Mouse (Mus musculus): Measurements from ENCODE around the gene Flnb.

Gene Flnb

GRCm38 (mm10) chr14:7826151-7826937 lies 8.6 kb downstream of the Flnb start:
- no peak for DNase-seq (ENCODE audit: low read depth, low spot score)

DNA sequence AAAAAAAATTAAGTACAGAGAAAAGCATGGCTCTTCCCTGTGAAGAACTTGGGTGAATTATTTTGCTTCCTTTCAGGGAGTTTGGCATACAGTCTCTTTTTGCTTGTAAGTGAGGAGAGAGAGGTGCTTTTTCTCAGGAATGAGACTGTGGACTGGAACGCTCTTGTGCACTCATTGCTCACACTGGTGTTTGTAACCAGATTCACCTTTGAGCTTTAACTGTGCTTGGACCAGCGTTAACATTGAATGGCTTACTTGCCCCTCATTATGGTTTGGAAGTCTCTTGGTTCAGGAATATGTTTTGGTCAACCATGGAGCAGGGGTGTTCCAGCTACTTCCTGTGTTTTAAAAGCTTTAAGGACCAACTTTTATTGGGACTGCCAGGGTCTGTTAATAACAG lies 11.4 kb downstream of the Flnb start:
- no peak for DNase-seq (ENCODE audit: low read depth, low spot score)

DNA sequence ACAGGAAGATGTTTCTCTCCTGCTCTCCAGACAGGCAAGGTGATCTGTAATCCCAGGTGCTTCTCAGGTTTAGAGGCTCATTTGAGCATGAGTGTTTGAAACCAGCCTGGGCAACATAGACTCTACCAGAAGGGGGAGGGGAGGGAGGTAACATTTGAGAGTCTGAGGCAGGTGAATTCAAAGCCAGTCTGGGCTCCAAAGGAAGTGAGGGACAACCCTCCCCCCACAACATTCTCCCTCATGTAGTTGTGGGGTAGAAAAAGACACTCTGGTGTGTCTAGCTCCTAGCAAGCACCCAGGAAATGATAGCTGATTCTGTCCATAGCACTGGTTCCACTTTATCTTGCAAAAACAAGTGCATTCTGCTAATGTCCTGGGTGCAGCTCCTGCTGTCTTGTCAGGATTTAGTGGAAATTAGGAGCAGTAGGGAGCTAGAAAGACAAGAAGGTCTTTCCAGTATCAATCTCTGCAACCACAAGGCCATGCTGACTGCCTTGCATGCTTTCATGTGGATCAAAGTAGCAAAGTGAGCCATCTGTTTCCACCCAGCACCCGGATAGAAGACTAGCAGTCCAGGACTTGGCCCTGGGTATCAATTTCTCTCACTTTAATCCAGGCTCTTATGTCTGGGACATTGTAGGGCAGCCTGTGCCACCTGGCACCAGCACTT lies 14.1 kb downstream of the Flnb start:
- no peak for DNase-seq (ENCODE audit: low read depth, low spot score)

DNA sequence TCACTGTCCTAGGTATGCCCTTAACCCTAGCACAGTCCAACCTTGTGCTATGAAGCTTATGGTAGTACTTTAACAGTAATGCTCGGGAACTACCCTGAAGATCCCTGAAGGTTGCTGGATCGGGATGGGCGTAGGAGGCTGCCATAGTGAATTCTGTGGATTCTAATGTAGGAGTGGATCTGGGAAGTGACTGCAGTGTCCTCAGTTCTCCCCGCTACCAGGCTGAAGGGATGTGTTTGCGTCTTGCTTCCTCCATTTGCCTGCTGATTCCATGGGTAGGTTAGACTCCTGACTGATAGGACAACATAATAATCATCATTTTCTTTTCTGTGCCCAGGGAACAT lies 14.7 kb downstream of the Flnb start:
- no peak for DNase-seq (ENCODE audit: low read depth, low spot score)

DNA sequence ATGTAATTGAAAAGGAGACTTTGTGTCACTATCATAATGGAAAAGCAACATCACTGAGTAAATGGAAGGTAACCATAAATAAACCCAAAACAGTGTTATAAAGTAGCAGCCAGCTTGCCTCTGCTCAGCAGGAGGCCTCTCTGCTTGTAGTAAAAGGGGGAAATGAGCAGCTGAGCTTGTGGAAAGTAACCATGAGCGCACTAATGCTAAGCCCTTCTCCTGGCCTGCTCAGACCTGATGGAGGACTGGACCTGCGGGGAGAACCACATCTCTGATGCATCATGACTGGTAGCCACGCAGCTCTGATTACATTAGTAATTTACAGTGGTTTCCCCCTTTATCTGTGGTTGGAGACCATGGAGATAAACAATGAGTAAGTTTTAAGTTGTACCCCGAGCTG lies 15.7 kb downstream of the Flnb start:
- DNase-seq (ENCODE audit: low read depth, low spot score) = no peak

GRCm38 (mm10) chr14:7838564-7839089 lies 20.9 kb downstream of the Flnb start:
- no peak for DNase-seq (ENCODE audit: low read depth, low spot score)

DNA sequence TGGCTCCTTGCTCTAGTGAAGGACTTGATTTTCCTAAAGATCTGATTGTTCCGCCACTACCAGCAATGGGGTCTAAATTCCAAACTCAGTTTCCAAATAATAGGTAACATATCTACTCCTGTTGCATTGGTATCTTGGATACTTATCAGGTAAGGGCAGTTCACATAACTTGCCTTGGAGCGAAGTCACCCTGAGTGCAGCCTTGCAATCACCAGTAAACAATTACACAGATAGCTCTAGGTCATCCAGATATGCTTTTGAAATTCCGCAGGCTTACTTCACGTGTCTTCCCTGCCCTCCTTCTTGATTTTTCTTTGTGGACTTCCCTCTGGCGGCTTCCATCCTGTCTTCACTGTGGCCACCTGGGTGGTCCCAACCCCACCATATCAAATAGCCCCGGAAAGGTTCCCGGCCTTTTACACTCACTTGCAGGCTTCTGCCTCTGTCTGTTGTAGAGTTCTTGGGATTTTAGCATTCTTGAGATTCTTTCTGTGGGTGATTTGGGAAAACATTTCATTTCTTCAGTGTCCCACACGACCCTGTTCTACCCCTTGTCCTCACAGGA lies 22.3 kb downstream of the Flnb start:
- DNase-seq (ENCODE audit: low read depth, low spot score) = no peak

- DNase-seq (ENCODE audit: low read depth, low spot score) = no peak
Observed at GRCm38 (mm10) chr14:7842631-7843332, 25.0 kb downstream of the Flnb start.

DNA sequence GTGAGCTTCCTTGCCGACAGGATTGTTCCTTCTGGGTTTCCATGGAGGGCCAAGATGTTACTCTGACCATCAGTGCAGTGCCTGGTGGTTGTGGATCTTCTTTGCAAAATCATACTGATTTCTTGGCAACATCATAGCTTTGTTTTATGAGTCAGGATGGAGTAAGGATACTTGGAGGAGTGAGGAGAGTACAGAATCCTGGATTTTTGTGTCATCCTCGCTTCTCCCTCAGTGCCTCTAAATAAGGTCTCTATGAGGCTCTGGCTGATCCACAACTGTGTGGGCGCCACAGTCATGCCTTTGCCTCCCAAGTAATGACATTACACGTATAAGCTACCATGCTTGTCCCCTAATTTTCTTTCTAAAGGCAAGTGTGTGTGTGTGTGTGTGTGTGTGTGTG lies 28.9 kb downstream of the Flnb start:
- no peak for DNase-seq (ENCODE audit: low read depth, low spot score)

- no peak for DNase-seq (ENCODE audit: low read depth, low spot score)
Observed at GRCm38 (mm10) chr14:7847746-7848232, 30.0 kb downstream of the Flnb start.

GRCm38 (mm10) chr14:7850913-7851312 lies 33.2 kb downstream of the Flnb start:
- DNase-seq (ENCODE audit: low read depth, low spot score) = no peak

GRCm38 (mm10) chr14:7851543-7852065 lies 33.8 kb downstream of the Flnb start:
- no peak for DNase-seq (ENCODE audit: low read depth, low spot score)

- peak; percentile 23 for DNase-seq (ENCODE audit: low read depth, low spot score)
Observed at GRCm38 (mm10) chr14:7853691-7854090, 35.9 kb downstream of the Flnb start.

GRCm38 (mm10) chr14:7854366-7854765 lies 36.6 kb downstream of the Flnb start:
- DNase-seq (ENCODE audit: low read depth, low spot score) = no peak

GRCm38 (mm10) chr14:7855101-7855500 lies 37.3 kb downstream of the Flnb start:
- DNase-seq (ENCODE audit: low read depth, low spot score) = no peak

- no peak for DNase-seq (ENCODE audit: low read depth, low spot score)
Observed at GRCm38 (mm10) chr14:7855501-7855900, 37.7 kb downstream of the Flnb start.

DNA sequence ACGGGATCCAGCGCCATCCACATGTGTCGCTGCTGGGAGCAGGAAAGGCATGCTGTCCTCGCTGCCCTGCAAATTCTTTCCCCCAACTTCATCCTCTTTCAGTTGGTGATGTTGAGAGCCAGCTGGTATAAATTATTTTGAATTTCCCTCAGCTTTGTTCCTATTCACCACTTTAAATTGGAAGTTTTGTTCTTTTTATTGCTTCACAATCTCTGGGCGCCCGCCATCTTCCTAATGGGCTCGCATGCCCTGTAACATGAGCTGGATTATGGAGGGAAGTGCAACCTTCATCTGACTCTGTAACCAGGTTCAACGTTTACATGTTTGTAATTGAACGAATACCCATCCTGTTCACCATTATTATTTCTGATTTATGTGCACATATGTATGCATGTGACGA lies 38.6 kb downstream of the Flnb start:
- no peak for DNase-seq (ENCODE audit: low read depth, low spot score)

DNA sequence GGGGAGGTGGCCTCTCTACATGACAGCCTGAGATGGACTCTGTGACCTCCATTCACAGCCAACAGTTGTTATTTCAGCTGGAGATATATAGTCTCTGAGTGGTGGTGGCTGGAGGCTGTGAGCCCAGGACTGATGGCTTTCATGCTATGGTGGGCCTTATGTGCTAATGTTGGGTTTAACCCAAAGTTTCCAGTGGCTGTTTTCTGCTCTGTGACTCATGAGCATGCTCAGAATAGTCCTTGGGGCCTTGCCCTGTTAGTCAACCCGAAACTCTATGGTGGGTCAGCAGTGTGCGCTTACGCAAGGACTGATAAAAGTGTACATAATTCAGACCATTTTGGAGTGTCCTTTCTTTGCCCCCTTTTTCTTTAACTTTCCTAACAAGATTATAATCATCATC lies 40.1 kb downstream of the Flnb start:
- DNase-seq (ENCODE audit: low read depth, low spot score) = no peak

GRCm38 (mm10) chr14:7858430-7858829 lies 40.7 kb downstream of the Flnb start:
- no peak for DNase-seq (ENCODE audit: low read depth, low spot score)

- no peak for DNase-seq (ENCODE audit: low read depth, low spot score)
Observed at GRCm38 (mm10) chr14:7860525-7861154, 42.9 kb downstream of the Flnb start.

- no peak for DNase-seq (ENCODE audit: low read depth, low spot score)
Observed at GRCm38 (mm10) chr14:7861275-7861674, 43.5 kb downstream of the Flnb start.

Measured in retina, postnatal 7 days (tissue).